Mouse (Mus musculus) heart, embryonic 14.5 days (tissue): ENCODE data around the gene Bcl2a1b. TPM values are rescaled to one million over a fixed set of nuclear protein-coding genes. Genes with fewer than 3 reads are reported as not detected.
"Not testable (repeated sequence)": the region's sequence is repeated elsewhere in the genome, so short reads cannot be mapped to it uniquely, and the experiment has no call there.

Experiments used
- ATAC-seq: fragments of 200-750 bp; cut with Nextera tagmentation; 2 replicates; pipeline ENCODE4 v1.8.0; 2017; ENCODE audit warnings: low read depth, moderate TSS enrichment; ENCODE audit not compliant: insufficient number of reproducible peaks, insufficient read depth, low FRiP score
- H3K27ac ChIP-seq, 2 experiments: fragments of 200-500 bp in 1 of 2; fragments of 300-500 bp in 1 of 2; sonication (generic) in 1 of 2; replicated peaks in 1 of 2; 2 replicates each; pipeline ENCODE4 v1.5.1; 2012 to 2014; ENCODE audit warnings: low read depth in 2 of 2, low read length in 2 of 2, control low read depth in 1 of 2, mild to moderate bottlenecking in 1 of 2, mixed read lengths in 1 of 2; ENCODE audit not compliant: control insufficient read depth in 1 of 2, insufficient read depth in 1 of 2
- H3K27me3 ChIP-seq: fragments of 300-500 bp; sonication (generic); 2 replicates; pipeline ENCODE4 v1.6.1; 2014; ENCODE audit warnings: mild to moderate bottlenecking, low read length, control low read depth; ENCODE audit not compliant: control insufficient read depth, insufficient read depth
- H3K36me3 ChIP-seq: fragments of 300-500 bp; sonication (generic); 2 replicates; pipeline ENCODE4 v1.6.1; 2014; ENCODE audit warnings: mild to moderate bottlenecking, control low read depth, low read length, mixed read lengths; ENCODE audit not compliant: control insufficient read depth, insufficient read depth
- H3K4me1 ChIP-seq, 2 experiments: fragments of 200-500 bp in 1 of 2; fragments of 300-500 bp in 1 of 2; sonication (generic) in 1 of 2; 2 replicates each; pipeline ENCODE4 v1.6.1; 2012 to 2014; ENCODE audit warnings: low read length in 2 of 2, control low read depth in 1 of 2, mixed read lengths in 1 of 2; ENCODE audit not compliant: control insufficient read depth in 2 of 2, insufficient read depth in 2 of 2
- H3K4me2 ChIP-seq: fragments of 300-500 bp; sonication (generic); 2 replicates; pipeline ENCODE4 v1.6.1; 2014; ENCODE audit warnings: mild to moderate bottlenecking, low read length
- H3K4me3 ChIP-seq, 2 experiments: fragments of 200-500 bp in 1 of 2; fragments of 300-500 bp in 1 of 2; sonication (generic) in 1 of 2; 2 replicates each; pipeline ENCODE4 v1.5.1; 2012 to 2014; ENCODE audit warnings: low read length in 2 of 2, mild to moderate bottlenecking in 2 of 2, control low read depth in 1 of 2, low read depth in 1 of 2, moderate library complexity in 1 of 2; ENCODE audit not compliant: control insufficient read depth in 1 of 2, insufficient read depth in 1 of 2
- H3K9ac ChIP-seq: fragments of 300-500 bp; sonication (generic); 2 replicates; pipeline ENCODE4 v1.6.1; 2014; ENCODE audit warnings: mild to moderate bottlenecking, low read length
- H3K9me3 ChIP-seq: fragments of 300-500 bp; sonication (generic); 2 replicates; pipeline ENCODE4 v1.6.1; 2016; ENCODE audit warnings: low read length, control low read depth; ENCODE audit not compliant: control insufficient read depth
- WGBS: fragments of 180-500 bp; shearing (Covaris S2); extraction: QIAGEN DNeasy Blood & Tissue Kit; methylation state at CpG from one replicate; pipeline ENCODE4 v1.1.7; 2014; 5-methylcytosine and 5-hydroxymethylcytosine counted together
- polyA plus RNA-seq: library from polyadenylated mRNA; unstranded; fragments of >200 nt; fragmentation: Nextera tagmentation; extraction: Ambion mirVana; gene quantifications from 2 replicates; pipeline ENCODE4 v1.2.1, GENCODE M21; 2014

The Bcl2a1b gene
- polyA plus RNA-seq, 1 experiment from 2014 or later = 2.3 TPM

DNA sequence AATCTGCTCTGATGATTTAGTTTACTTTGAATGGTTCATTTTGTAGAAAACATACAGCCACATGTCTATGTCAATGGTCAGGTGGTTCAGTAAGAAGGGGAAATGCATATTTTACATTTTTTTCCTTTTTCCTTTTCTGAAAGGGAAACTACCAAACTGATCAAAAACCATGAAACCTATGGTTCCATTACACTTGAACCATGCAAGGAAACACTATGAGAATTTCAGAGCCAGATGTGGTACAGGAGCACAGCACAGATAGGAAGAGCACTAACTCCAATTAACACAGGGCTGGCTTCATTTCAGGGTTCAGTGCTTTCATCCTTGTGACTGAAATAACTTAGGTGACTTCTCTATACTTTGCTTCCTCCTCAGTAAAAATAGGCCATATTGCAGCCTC lies 3.2 kb downstream of the Bcl2a1b start:
- H3K27me3 ChIP-seq, H3K9me3 ChIP-seq, H3K4me2 ChIP-seq, H3K4me3 ChIP-seq, H3K36me3 ChIP-seq, H3K9ac ChIP-seq, H3K27ac ChIP-seq, ATAC-seq, H3K4me1 ChIP-seq: not testable (repeated sequence)

DNA sequence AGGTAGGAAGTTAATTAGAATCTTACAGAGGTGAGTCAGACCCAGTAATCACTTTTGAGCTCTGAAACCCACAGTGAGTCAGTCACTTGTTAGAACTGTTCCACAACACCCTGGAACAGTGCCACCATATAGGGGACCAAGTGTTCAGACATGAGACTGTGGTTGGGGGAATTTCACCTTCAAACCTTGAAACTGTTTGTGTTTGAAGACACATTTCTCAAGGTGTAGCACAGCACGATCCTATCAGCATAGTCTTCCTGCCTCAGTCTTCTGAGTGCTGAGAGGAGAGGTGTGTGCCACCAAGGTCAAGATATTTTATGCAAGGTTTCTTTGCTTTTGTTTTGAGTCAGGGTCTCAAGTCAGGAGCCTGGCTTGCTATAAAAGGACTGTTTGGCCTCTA lies 9.9 kb downstream of the Bcl2a1b start:
- not testable (repeated sequence) for H3K9me3 ChIP-seq, H3K36me3 ChIP-seq, H3K4me2 ChIP-seq, H3K27me3 ChIP-seq, H3K9ac ChIP-seq, H3K4me1 ChIP-seq, H3K4me3 ChIP-seq, H3K27ac ChIP-seq, ATAC-seq
- 57% methylated on average over 1 of the region's 1 CpGs for WGBS

DNA sequence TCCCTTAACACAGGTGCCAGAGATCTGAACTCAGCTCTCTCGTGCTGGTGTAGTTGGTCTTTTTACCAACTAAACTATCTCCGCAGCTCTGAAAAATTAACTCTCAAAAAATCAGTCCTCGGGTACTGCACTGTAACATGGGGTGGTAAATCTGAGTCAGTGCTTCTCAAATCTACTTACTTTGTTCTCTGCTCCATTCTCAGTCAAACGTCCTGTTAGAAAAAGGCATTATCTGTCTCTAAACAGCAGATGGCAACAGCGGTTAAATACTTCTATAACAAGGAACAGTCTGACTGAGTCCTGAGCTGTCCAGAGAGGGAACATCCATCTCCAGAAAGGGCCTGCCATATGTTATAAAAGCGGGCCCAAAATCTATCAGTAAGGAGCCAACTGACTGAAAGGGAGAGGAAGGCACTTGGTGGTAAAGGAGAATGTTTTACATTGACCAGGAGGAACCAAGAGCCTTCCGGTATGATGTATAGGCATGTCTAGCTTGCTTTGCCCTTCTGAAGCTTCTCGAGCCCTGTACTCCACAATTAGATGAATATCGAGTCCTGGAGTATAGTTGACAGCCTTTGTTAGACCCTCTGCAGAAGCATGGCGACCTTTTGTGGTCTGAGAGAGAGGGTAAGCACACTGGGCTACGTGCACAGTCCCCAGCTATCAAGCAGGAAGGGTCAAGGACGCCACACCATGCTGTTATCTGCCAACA lies 11.5 kb downstream of the Bcl2a1b start, which contains the start of gene Mthfs:
Mthfs (plus strand) TSS at position 324 of the 712 bp plus-strand sequence.
- H3K36me3 ChIP-seq, ATAC-seq, H3K27me3 ChIP-seq, H3K9me3 ChIP-seq, H3K4me1 ChIP-seq: not testable (repeated sequence)
- Histone ChIP-seq H3K27ac (peak within 1 kb of the TSS; percentile 74 to 86), H3K9ac (peak within 1 kb of the TSS; percentile 52; the same call in 1 of the 2 replicates), H3K4me2 (peak within 1 kb of the TSS; percentile 58), H3K4me3 (peak within 1 kb of the TSS; percentile 33 to 44)
- 30% methylated on average over 8 of the region's 12 CpGs for WGBS

DNA sequence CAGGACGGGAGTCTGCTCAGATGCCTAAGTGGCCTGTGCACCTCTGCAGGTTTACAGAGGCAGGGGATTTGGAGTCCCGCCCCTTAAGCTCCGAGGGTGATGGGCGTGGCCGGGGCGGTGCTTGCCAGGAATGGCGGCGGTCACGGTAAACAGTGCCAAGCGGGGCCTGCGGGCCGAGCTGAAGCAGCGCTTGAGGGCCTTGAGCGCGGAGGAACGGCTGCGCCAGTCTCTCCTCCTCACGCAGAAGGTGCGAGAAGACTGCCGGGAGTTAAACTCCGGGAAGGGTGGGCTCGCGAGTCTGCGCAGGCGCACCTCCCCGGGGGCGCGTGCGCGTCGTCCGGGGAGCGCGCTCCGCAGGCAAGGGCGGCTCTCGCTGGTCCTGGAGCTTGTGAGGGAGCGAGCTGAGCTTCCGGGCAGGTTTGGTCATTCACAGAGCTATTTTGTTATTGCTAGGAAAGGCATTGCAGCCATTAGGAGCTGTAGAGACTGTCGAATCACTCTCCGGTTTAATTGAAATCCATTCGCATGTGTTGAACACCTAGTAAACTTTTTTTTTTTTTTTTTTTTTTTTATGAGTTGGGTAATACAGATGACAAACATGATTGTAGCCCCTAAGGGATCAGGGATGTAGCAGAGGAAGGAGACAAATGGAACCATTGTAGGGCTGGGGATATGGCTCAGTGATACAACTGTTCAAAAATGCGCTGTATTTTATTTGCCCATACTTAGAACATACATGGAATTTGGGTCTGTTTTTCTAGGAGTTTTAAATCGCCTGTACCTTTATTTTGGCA lies 12.3 kb downstream of the Bcl2a1b start:
- H3K4me2 ChIP-seq = peak overlapping the region; percentile 58
- H3K27ac ChIP-seq = peak overlapping the region; percentile 55 to 86; a peak in 3 of 4 replicates
- peak; percentile 90 for ATAC-seq
- H3K9ac ChIP-seq = peak overlapping the region; percentile 52; the same call in 1 of the 2 replicates
- H3K27me3 ChIP-seq, H3K36me3 ChIP-seq, H3K4me1 ChIP-seq, H3K9me3 ChIP-seq: not testable (repeated sequence)
- WGBS = 13% methylated on average over 5 of the region's 44 CpGs
- peak overlapping the region; percentile 33 to 44 for H3K4me3 ChIP-seq

DNA sequence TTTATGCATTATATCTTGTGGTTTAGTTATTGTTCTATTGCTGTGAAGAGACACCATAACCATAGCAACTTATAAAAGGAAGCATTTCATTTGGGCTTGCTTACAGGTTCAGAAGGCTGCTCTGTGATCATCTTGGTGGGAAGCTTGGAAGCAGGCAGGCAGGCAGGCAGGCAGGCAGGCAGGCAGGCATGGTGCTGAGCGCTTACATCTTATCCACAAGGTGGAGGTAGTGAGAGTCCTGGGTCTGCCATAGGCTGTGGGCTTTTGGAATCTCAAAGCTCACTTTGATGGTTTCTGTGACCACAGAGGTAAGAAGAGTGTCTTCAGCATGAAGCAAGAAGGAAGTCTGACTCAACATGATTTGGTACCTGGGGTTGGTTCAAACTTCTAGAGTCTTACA lies 13.4 kb downstream of the Bcl2a1b start:
- not testable (repeated sequence) for H3K4me2 ChIP-seq, H3K4me3 ChIP-seq, H3K36me3 ChIP-seq, H3K27me3 ChIP-seq, H3K9ac ChIP-seq, H3K4me1 ChIP-seq, ATAC-seq, H3K27ac ChIP-seq, H3K9me3 ChIP-seq
- 21% methylated on average over 1 of the region's 1 CpGs for WGBS

DNA sequence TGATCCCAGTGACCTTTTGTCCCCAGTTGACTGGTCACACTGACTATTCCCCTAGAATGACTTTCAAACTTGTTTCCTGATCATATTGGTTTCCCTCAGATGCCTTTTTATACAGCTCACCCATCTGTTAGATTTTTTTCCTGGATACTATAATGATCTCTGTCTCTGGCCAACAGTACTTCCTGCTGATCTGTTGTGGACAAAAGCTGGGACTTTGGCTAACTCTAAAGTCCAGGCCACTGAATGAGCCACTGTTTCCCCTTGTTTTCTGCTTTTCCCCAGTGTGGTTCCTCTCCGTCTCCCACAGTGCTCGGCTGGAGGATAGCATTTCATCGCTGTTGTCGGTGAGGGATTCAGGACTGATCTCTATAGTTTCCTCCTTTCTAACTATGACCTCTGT lies 19.2 kb downstream of the Bcl2a1b start:
- not testable (repeated sequence) for H3K4me1 ChIP-seq, H3K27me3 ChIP-seq, ATAC-seq, H3K9ac ChIP-seq, H3K4me2 ChIP-seq, H3K36me3 ChIP-seq, H3K27ac ChIP-seq, H3K9me3 ChIP-seq, H3K4me3 ChIP-seq
- WGBS = 89% methylated on average over 4 of the region's 4 CpGs

DNA sequence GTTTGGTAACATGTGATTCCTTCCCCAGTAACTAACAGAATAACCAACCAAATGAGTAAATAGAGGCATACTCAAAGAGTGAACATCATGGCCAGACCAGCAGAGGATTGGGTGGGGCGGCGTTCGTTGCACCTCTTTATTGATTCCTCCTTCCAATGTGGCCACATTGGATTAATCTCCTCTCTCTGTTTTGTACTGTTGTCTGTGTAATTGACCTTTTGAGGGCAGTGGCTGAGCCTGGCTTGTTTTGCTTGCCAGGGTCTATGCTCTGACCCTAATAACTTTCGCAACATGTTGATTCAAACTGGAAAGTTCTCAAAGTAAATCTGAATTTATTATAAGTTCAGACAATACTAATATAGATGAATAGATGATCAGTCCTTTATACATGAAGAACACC lies 20.7 kb downstream of the Bcl2a1b start:
- not testable (repeated sequence) for H3K27ac ChIP-seq, H3K27me3 ChIP-seq, H3K9ac ChIP-seq, H3K4me3 ChIP-seq, H3K4me1 ChIP-seq, H3K4me2 ChIP-seq, H3K36me3 ChIP-seq, ATAC-seq, H3K9me3 ChIP-seq
- WGBS = no CpG with 5 or more reads among the region's 4 CpGs
